Mouse (Mus musculus) liver, postnatal 0 days (tissue): ENCODE results near the gene Shroom3.

Experiments
- CTCF ChIP-seq: sonication (generic); IDR thresholded peaks from 2 replicates; pipeline ENCODE4 v1.5.1; 2016; ENCODE audit warnings: antibody characterized with exemption, low read depth
- EP300 ChIP-seq: IDR thresholded peaks from 2 replicates; pipeline ENCODE4 v1.6.1; 2016; ENCODE audit warnings: antibody characterized with exemption, low read depth, mild to moderate bottlenecking

- TF ChIP-seq EP300 (no peak), CTCF (no peak)
Observed at GRCm38 (mm10) chr5:93002615-93003014, 319.4 kb downstream of the Shroom3 start.
